Comparison of ENCODE assay signal across 10 mouse cellular contexts in the genomic region with DNA sequence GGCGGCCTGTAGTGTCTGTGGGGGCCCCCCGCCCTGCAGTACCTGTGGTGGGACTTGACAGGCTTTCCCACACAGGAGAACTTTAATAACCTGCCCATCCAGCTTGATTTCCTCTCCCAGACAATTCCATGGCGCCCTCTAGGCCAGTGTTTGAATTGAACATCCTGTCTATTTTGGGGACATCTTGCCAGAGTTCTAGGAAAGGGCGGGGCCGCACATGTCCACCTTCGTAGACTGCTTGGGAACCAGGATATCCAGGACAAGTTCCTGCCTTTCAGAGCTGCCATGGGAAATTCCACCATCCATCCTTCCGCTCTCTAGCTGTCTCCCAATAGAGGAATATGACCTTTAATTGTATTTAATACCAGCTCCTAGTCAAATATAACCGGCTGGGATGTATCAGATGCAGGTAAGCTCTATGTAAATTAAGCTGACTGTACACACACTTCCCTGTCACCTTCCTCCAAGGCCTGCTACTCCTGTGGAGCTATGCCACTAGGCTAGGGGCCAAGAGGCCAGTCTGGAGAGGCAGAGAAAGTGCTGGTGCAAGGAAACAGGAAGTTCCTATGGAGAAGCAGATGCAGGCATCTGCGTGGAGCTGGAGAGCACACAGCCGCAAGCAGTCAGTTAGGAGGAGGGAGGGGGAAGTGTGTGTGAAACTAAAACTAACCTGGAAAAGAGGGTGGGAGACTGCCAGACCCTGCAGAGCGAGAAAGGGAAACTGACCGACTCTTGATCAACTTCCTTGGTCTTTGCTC. TPM values are rescaled to one million over a fixed set of nuclear protein-coding genes. Genes with fewer than 3 reads are reported as not detected.
A peak's percentile ranks its signal among the peaks of the same experiment; 100 is the strongest.
DNase-seq lines count a peak whose midpoint lies in the region; ATAC-seq and TF ChIP-seq lines count a peak whose summit lies in the region.
"Had no signal": no experiment of that assay in that cellular context is flagged by ENCODE, and none has a peak within 500 bp of the region (broad histone marks: within the 10 kb centered on the region; RNA-seq: fewer than 3 reads in every experiment).

No protein-coding gene starts in this region.

- 76% methylated on average over 12 of the region's 12 CpGs for WGBS in kidney, adult 2 months
- 61% methylated on average over 12 of the region's 12 CpGs for WGBS in lung, postnatal 0 days
- WGBS in hindbrain, embryonic 16.5 days: 84% methylated on average over 12 of the region's 12 CpGs

- intact Hi-C loops in left cerebral cortex, postnatal 4 days (cut with DNase I): no loop called here

- TF ChIP-seq EP300 in lung, postnatal 0 days (IDR thresholded peaks at IDR 0.05): peak; percentile 94

- H3K4me3 ChIP-seq in kidney, adult 2 months (ENCODE audit: insufficient read depth, low read depth, low read length): no peak overlapping the region
- H3K4me3 ChIP-seq in lung, postnatal 0 days (ENCODE audit: low read depth, low read length): no peak overlapping the region
- H3K4me3 ChIP-seq in hindbrain, embryonic 16.5 days (ENCODE audit: low read length): no peak overlapping the region
- H3K4me3 ChIP-seq: midbrain, embryonic 12.5 days had no signal

- no peaks in the 10 kb centered on the region for H3K27me3 ChIP-seq in kidney, adult 2 months (replicated peaks; ENCODE audit: control insufficient read depth, insufficient read depth, low read length)
- H3K27me3 ChIP-seq in lung, postnatal 0 days (replicated peaks; ENCODE audit: insufficient read depth, low read length): no peaks in the 10 kb centered on the region
- no peaks in the 10 kb centered on the region for H3K27me3 ChIP-seq in hindbrain, embryonic 16.5 days (replicated peaks; ENCODE audit: control insufficient read depth, insufficient read depth, low read length)
- H3K27me3 ChIP-seq: midbrain, embryonic 12.5 days had no signal

- no peak overlapping the region for H3K9ac ChIP-seq in lung, postnatal 0 days (replicated peaks; ENCODE audit: low read depth)
- H3K9ac ChIP-seq in hindbrain, embryonic 16.5 days (ENCODE audit: low read depth, low read length): no peak overlapping the region
- H3K9ac ChIP-seq: midbrain, embryonic 12.5 days had no signal

- ATAC-seq in common myeloid progenitor, adult 5-6 weeks (replicated peaks; ENCODE audit: low read depth, poor library complexity, severe bottlenecking): peak; percentile 66
- ATAC-seq in lung, postnatal 0 days: peak; percentile 32
- ATAC-seq in inflammation-experienced regulatory T-cells, adult 6 months: no peak
- ATAC-seq in hindbrain, embryonic 16.5 days: no peak

- no peak for TF ChIP-seq CTCF in kidney, adult 2 months (conservative IDR thresholded peaks at IDR 0.05; ENCODE audit: insufficient read depth, insufficient read length, low read depth, low read length)
- TF ChIP-seq CTCF in lung, postnatal 0 days (IDR thresholded peaks at IDR 0.05): peak; percentile 51

- TF ChIP-seq POLR2A in kidney, adult 2 months (IDR thresholded peaks at IDR 0.05; ENCODE audit: low read depth, low read length): no peak

- H3K9me3 ChIP-seq in lung, postnatal 0 days (ENCODE audit: low read length): no peaks in the 10 kb centered on the region
- no peaks in the 10 kb centered on the region for H3K9me3 ChIP-seq in hindbrain, embryonic 16.5 days (ENCODE audit: control insufficient read depth, low read length)
- H3K9me3 ChIP-seq: midbrain, embryonic 12.5 days had no signal

- peak; percentile 13 for DNase-seq in gastrocnemius, adult 18-20 months (ENCODE audit: low spot score)
- no peak for DNase-seq in gastrocnemius, adult 8-10 months (ENCODE audit: low spot score in 2 of 2)
- peak; percentile 82 for DNase-seq in kidney, adult 2 months
- peak; percentile 41 for DNase-seq in lung, postnatal 0 days (ENCODE audit: low spot score)
- DNase-seq in left cerebral cortex, postnatal 4 days: no peak
- DNase-seq: cerebellum, adult 11-12 months had no signal

- no peaks in the 10 kb centered on the region for H3K36me3 ChIP-seq in kidney, adult 2 months (ENCODE audit: control insufficient read depth, insufficient read depth, low read length)
- H3K36me3 ChIP-seq in lung, postnatal 0 days (ENCODE audit: insufficient read depth, low read length): peaks cover 14% of the 10 kb centered on the region; the same call in 1 of the 2 replicates
- peaks cover 25% of the 10 kb centered on the region for H3K36me3 ChIP-seq in hindbrain, embryonic 16.5 days (ENCODE audit: control insufficient read depth, insufficient read depth, low read length)

- H3K27ac ChIP-seq in kidney, adult 2 months (ENCODE audit: insufficient read depth, low read depth, low read length): peak overlapping the region; percentile 30; the same call in 1 of the 2 replicates
- peak overlapping the region; percentile 38 for H3K27ac ChIP-seq in lung, postnatal 0 days (ENCODE audit: low read length)
- no peak overlapping the region for H3K27ac ChIP-seq in hindbrain, embryonic 16.5 days (ENCODE audit: low read depth, low read length)
- H3K27ac ChIP-seq: midbrain, embryonic 12.5 days had no signal

- H3K4me2 ChIP-seq in lung, postnatal 0 days (replicated peaks; ENCODE audit: low read depth, low read length): no peak overlapping the region
- H3K4me2 ChIP-seq in hindbrain, embryonic 16.5 days (ENCODE audit: low read length): no peak overlapping the region
- H3K4me2 ChIP-seq: midbrain, embryonic 12.5 days had no signal

- peaks cover 2% of the 10 kb centered on the region; the same call in 1 of the 2 replicates for H3K4me1 ChIP-seq in kidney, adult 2 months (ENCODE audit: control insufficient read depth, insufficient read depth, low read length)
- H3K4me1 ChIP-seq in lung, postnatal 0 days (ENCODE audit: insufficient read depth, low read depth, low read length): peaks cover 22% of the 10 kb centered on the region; the same call in 1 of the 2 replicates
- H3K4me1 ChIP-seq in hindbrain, embryonic 16.5 days (ENCODE audit: control insufficient read depth, insufficient read depth, low read depth, low read length): no peaks in the 10 kb centered on the region
- H3K4me1 ChIP-seq: midbrain, embryonic 12.5 days had no signal

RNA-seq across cellular contexts. Expression of a gene that starts 16.2 kb away (rescaled TPM):
- total RNA-seq in gastrocnemius, adult 18-20 months (2021): 1 to 10 TPM; 3.5 to 4.3 TPM
- total RNA-seq in gastrocnemius, adult 8-10 months (2022): 1 to 10 TPM; 2.3 to 3.5 (median 2.9) TPM
- total RNA-seq in common myeloid progenitor, adult 5-6 weeks (2017): 30.0 and 30.8 TPM in 2 replicates
- polyA plus RNA-seq in kidney, adult 2 months (2012; rRNA removed): 5.0 and 5.4 TPM in 2 replicates
- 49.0 and 50.0 TPM in 2 replicates for polyA plus RNA-seq in lung, postnatal 0 days (2015; fragmentation: Nextera tagmentation; extraction: Ambion mirVana)
- 10 to 100 TPM in 2 of 3 experiments, 1 to 10 TPM in 1; 7.1 to 14.7 (median 14.3) TPM for polyA plus RNA-seq in inflammation-experienced regulatory T-cells, adult 6 months (2017; shearing (Covaris generic))
- 10 to 100 TPM; 23.6 to 25.7 TPM for total RNA-seq in left cerebral cortex, postnatal 4 days (2021)
- 38.3 and 40.3 TPM in 2 replicates for polyA plus RNA-seq in hindbrain, embryonic 16.5 days (2015; fragmentation: Nextera tagmentation; extraction: Ambion mirVana)

RNA-seq across cellular contexts. Expression of a gene that starts 41.8 kb away (rescaled TPM):
- total RNA-seq in gastrocnemius, adult 18-20 months (2021): not detected
- not detected for total RNA-seq in gastrocnemius, adult 8-10 months (2022)
- 0.92 and 1.2 TPM in 2 replicates for total RNA-seq in common myeloid progenitor, adult 5-6 weeks (2017)
- 5.3 and 7.4 TPM in 2 replicates for polyA plus RNA-seq in kidney, adult 2 months (2012; rRNA removed)
- polyA plus RNA-seq in lung, postnatal 0 days (2015; fragmentation: Nextera tagmentation; extraction: Ambion mirVana): 61.3 and 71.6 TPM in 2 replicates
- polyA plus RNA-seq in inflammation-experienced regulatory T-cells, adult 6 months (2017; shearing (Covaris generic)): not detected
- total RNA-seq in left cerebral cortex, postnatal 4 days (2021): under 1 TPM; 0.52 to 0.66 TPM
- 0.16 and 0.60 TPM in 2 replicates for polyA plus RNA-seq in hindbrain, embryonic 16.5 days (2015; fragmentation: Nextera tagmentation; extraction: Ambion mirVana)

RNA-seq across cellular contexts. Expression of a gene that starts 45.2 kb away (rescaled TPM):
- 10 to 100 TPM; 12.9 to 15.9 TPM for total RNA-seq in gastrocnemius, adult 18-20 months (2021)
- 10 to 100 TPM in 2 of 4 experiments, 1 to 10 TPM in 2; 9.3 to 14.3 (median 11.0) TPM for total RNA-seq in gastrocnemius, adult 8-10 months (2022)
- total RNA-seq in common myeloid progenitor, adult 5-6 weeks (2017): 4.0 and 4.5 TPM in 2 replicates
- polyA plus RNA-seq in kidney, adult 2 months (2012; rRNA removed): 5.8 and 6.9 TPM in 2 replicates
- 19.2 and 23.6 TPM in 2 replicates for polyA plus RNA-seq in lung, postnatal 0 days (2015; fragmentation: Nextera tagmentation; extraction: Ambion mirVana)
- 10 to 100 TPM; 16.4 to 26.3 (median 23.6) TPM for polyA plus RNA-seq in inflammation-experienced regulatory T-cells, adult 6 months (2017; shearing (Covaris generic))
- total RNA-seq in left cerebral cortex, postnatal 4 days (2021): 10 to 100 TPM; 18.0 to 18.7 TPM
- polyA plus RNA-seq in hindbrain, embryonic 16.5 days (2015; fragmentation: Nextera tagmentation; extraction: Ambion mirVana): 4.5 and 6.7 TPM in 2 replicates

Comparison
In these comparisons a context has a peak if more than half of its experiments do, and no peak if none do; other contexts are left out.
1. DNase-seq: peak in gastrocnemius, adult 18-20 months (single experiment), kidney, adult 2 months (single experiment) and lung, postnatal 0 days (single experiment); none in gastrocnemius, adult 8-10 months (0 of 2) and left cerebral cortex, postnatal 4 days (single experiment).
2. ATAC-seq: peak in common myeloid progenitor, adult 5-6 weeks (single experiment) and lung, postnatal 0 days (single experiment); none in inflammation-experienced regulatory T-cells, adult 6 months (single experiment) and hindbrain, embryonic 16.5 days (single experiment).